Comparison of ENCODE assay signal across 9 mouse cellular contexts in the genomic region with DNA sequence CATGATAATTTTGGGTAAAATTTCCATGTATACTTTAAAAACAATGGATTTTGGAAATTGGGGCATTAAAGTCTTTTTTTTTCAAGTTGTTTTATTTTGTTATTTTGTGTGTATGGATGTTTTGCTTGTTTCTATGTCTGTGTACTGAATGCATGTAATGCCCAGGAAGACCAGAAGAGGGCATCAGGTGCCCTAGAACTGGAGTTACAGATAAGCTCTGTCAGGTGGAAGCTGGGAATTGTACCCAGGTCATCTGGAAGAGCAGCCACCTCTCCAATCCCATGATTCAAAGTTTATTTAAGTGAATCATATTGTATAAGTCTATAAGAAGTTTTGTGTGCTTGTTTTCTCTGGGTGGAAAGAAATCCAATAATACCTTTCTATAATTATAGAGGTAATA.
DNase-seq lines count a peak whose midpoint lies in the region; ATAC-seq and TF ChIP-seq lines count a peak whose summit lies in the region.
"Had no signal": no experiment of that assay in that cellular context is flagged by ENCODE, and none has a peak within 500 bp of the region (broad histone marks: within the 10 kb centered on the region; RNA-seq: fewer than 3 reads in every experiment).

No protein-coding gene starts in this region.

- no peak for TF ChIP-seq POLR2A in MEL (IDR thresholded peaks at IDR 0.05; ENCODE audit: control insufficient read depth in 1 of 2, insufficient read depth in 1 of 2, low read depth in 1 of 2, low read length in 2 of 2, poor library complexity in 1 of 2)

- H3K4me3 ChIP-seq in hindbrain, postnatal 0 days (ENCODE audit: low read length), result no peak overlapping the region
- no peak overlapping the region for H3K4me3 ChIP-seq in hindbrain, embryonic 13.5 days
- no peak overlapping the region for H3K4me3 ChIP-seq in MEL (ENCODE audit: control insufficient read depth in 1 of 2, insufficient read depth in 1 of 2, low read depth in 2 of 2, low read length in 2 of 2)
- H3K4me3 ChIP-seq: liver, embryonic 13.5 days had no signal

- no peak overlapping the region for H3K4me2 ChIP-seq in hindbrain, postnatal 0 days (ENCODE audit: low read depth, low read length)
- no peak overlapping the region for H3K4me2 ChIP-seq in hindbrain, embryonic 13.5 days
- H3K4me2 ChIP-seq: liver, embryonic 13.5 days had no signal

- TF ChIP-seq EP300 in MEL (IDR thresholded peaks at IDR 0.05; ENCODE audit: low read depth in 1 of 2, low read length in 2 of 2), result no peak

- peak; percentile 49 for DNase-seq in hindbrain, postnatal 0 days (ENCODE audit: low spot score)
- DNase-seq in 416B (ENCODE audit: low read depth) (peak; percentile 58), MEL (ENCODE audit: low read depth, low spot score) (peak; percentile 70)
- DNase-seq in ovary, adult 18-20 months (ENCODE audit: low spot score), result no peak
- DNase-seq in testis, postnatal 14 days (ENCODE audit: low spot score), result no peak
- no peak for DNase-seq in right cerebral cortex, postnatal 10 days (ENCODE audit: low spot score in 2 of 2)
- DNase-seq: liver, embryonic 13.5 days had no signal

- ATAC-seq in hindbrain, postnatal 0 days, result no peak
- ATAC-seq in hindbrain, embryonic 13.5 days (ENCODE audit: low FRiP score), result no peak
- 0 out of 2 replicates have a peak, but pooled peaks have one; percentile 33 for ATAC-seq in granulocyte monocyte progenitor cell, adult 5-6 weeks (replicated peaks; ENCODE audit: poor library complexity, severe bottlenecking)

- no peak overlapping the region for H3K27ac ChIP-seq in hindbrain, postnatal 0 days
- H3K27ac ChIP-seq in hindbrain, embryonic 13.5 days, result no peak overlapping the region
- no peak overlapping the region for H3K27ac ChIP-seq in MEL (ENCODE audit: control insufficient read depth, low read depth, low read length)
- H3K27ac ChIP-seq: liver, embryonic 13.5 days had no signal

- no peaks in the 10 kb centered on the region for H3K27me3 ChIP-seq in hindbrain, postnatal 0 days (ENCODE audit: insufficient read depth, low read length)
- H3K27me3 ChIP-seq in hindbrain, embryonic 13.5 days, result no peaks in the 10 kb centered on the region
- H3K27me3 ChIP-seq in MEL (ENCODE audit: control insufficient read depth in 1 of 2, insufficient read depth in 2 of 2, low read length in 2 of 2), result peaks cover 0 to 1% of the 10 kb centered on the region in 2 experiments; a peak in 1 of 4 replicates
- H3K27me3 ChIP-seq: liver, embryonic 13.5 days had no signal

- no peaks in the 10 kb centered on the region for H3K79me2 ChIP-seq in MEL (ENCODE audit: control insufficient read depth, insufficient read depth, low read length, poor library complexity)

- H3K4me1 ChIP-seq in hindbrain, postnatal 0 days (ENCODE audit: insufficient read depth, low read length), result no peaks in the 10 kb centered on the region
- no peaks in the 10 kb centered on the region for H3K4me1 ChIP-seq in hindbrain, embryonic 13.5 days (replicated peaks)
- H3K4me1 ChIP-seq in MEL (ENCODE audit: control insufficient read depth in 1 of 2, insufficient read depth in 2 of 2, low read length in 2 of 2), result no peaks in the 10 kb centered on the region
- H3K4me1 ChIP-seq: liver, embryonic 13.5 days had no signal

- peak; percentile 73 for TF ChIP-seq RAD21 in MEL (IDR thresholded peaks at IDR 0.05; ENCODE audit: low read depth, low read length)

- no peaks in the 10 kb centered on the region for H3K9me3 ChIP-seq in hindbrain, postnatal 0 days (ENCODE audit: low read length)
- no peaks in the 10 kb centered on the region for H3K9me3 ChIP-seq in hindbrain, embryonic 13.5 days
- H3K9me3 ChIP-seq in MEL (replicated peaks; ENCODE audit: insufficient read depth, low read length), result no peaks in the 10 kb centered on the region
- H3K9me3 ChIP-seq: liver, embryonic 13.5 days had no signal

- no peaks in the 10 kb centered on the region for H3K36me3 ChIP-seq in hindbrain, postnatal 0 days (ENCODE audit: insufficient read depth, low read length)
- H3K36me3 ChIP-seq in hindbrain, embryonic 13.5 days, result no peaks in the 10 kb centered on the region
- H3K36me3 ChIP-seq in MEL (ENCODE audit: control insufficient read depth in 1 of 2, insufficient read depth in 2 of 2, low read length in 2 of 2), result no peaks in the 10 kb centered on the region
- H3K36me3 ChIP-seq: liver, embryonic 13.5 days had no signal

- peak; percentile 55 for TF ChIP-seq CTCF in hindbrain, postnatal 0 days (IDR thresholded peaks at IDR 0.05; ENCODE audit: low read depth)
- TF ChIP-seq CTCF in MEL (IDR thresholded peaks at IDR 0.05 in 2 of 3, conservative IDR thresholded peaks at IDR 0.05 in 1 of 3; ENCODE audit: control insufficient read depth in 1 of 3, insufficient read depth in 1 of 3, low read depth in 2 of 3, low read length in 3 of 3, poor library complexity in 1 of 3, severe bottlenecking in 1 of 3), result peak; percentile 40 to 72 (median 57); a peak in 5 of 6 replicates

- no peak overlapping the region for H3K9ac ChIP-seq in hindbrain, postnatal 0 days (replicated peaks; ENCODE audit: low read length)
- H3K9ac ChIP-seq in hindbrain, embryonic 13.5 days, result no peak overlapping the region
- H3K9ac ChIP-seq in MEL (ENCODE audit: control insufficient read depth, low read depth, low read length, poor library complexity, severe bottlenecking), result no peak overlapping the region
- H3K9ac ChIP-seq: liver, embryonic 13.5 days had no signal

TF ChIP-seq in MEL, 35 proteins besides CTCF, POLR2A, EP300 and RAD21:
- TF ChIP-seq SMC3 (IDR thresholded peaks at IDR 0.05; ENCODE audit: low read depth, low read length) (peak; percentile 74), ZC3H11A (IDR thresholded peaks at IDR 0.05; ENCODE audit: low read depth, low read length) (peak; percentile 63), MAX (IDR thresholded peaks at IDR 0.05; ENCODE audit: low read length) (no peak), UBTF (IDR thresholded peaks at IDR 0.05; ENCODE audit: borderline replicate concordance, insufficient read depth, low read depth, low read length) (no peak), GATA1 (IDR thresholded peaks at IDR 0.05; ENCODE audit: low read depth, low read length) (peak; percentile 63), KAT2A (conservative IDR thresholded peaks at IDR 0.05; ENCODE audit: low read depth, low read length) (no peak)
TF ChIP-seq in MEL: peak in this region for 3.

Comparison
In these comparisons a context has a peak if more than half of its experiments do, and no peak if none do; other contexts are left out.
1. DNase-seq: peak in hindbrain, postnatal 0 days (single experiment), 416B (single experiment) and MEL (single experiment); none in ovary, adult 18-20 months (single experiment), testis, postnatal 14 days (single experiment) and right cerebral cortex, postnatal 10 days (0 of 2).